Mouse (Mus musculus) heart, postnatal 0 days (tissue): ENCODE results near the gene Il22ra1. TPM values are rescaled to one million over a fixed set of nuclear protein-coding genes. Genes with fewer than 3 reads are reported as not detected.

Experiments used
- ATAC-seq: fragments of 200-750 bp; cut with Nextera tagmentation; 2 replicates; pipeline ENCODE4 v1.8.0; 2017; ENCODE audit warnings: low read depth, moderate number of reproducible peaks, moderate library complexity; ENCODE audit not compliant: insufficient read depth
- DNase-seq: peaks from one replicate; pipeline ENCODE4 v3.0.0-alpha.2; 2016; ENCODE audit warnings: low spot score
- H3K27ac ChIP-seq: fragments of 300-500 bp; sonication (generic); 2 replicates; pipeline ENCODE4 v1.5.1; 2014; ENCODE audit warnings: low read depth, mild to moderate bottlenecking
- H3K27me3 ChIP-seq: fragments of 300-500 bp; sonication (generic); 2 replicates; pipeline ENCODE4 v1.6.1; 2014; ENCODE audit warnings: low read length, mixed read lengths; ENCODE audit not compliant: control insufficient read depth, insufficient read depth
- H3K36me3 ChIP-seq: fragments of 300-500 bp; sonication (generic); replicated peaks from 2 replicates; pipeline ENCODE4 v1.6.1; 2014; ENCODE audit warnings: low read length, mixed read lengths; ENCODE audit not compliant: control insufficient read depth, insufficient read depth
- H3K4me1 ChIP-seq: fragments of 300-500 bp; sonication (generic); 2 replicates; pipeline ENCODE4 v1.6.1; 2014; ENCODE audit warnings: antibody characterized with exemption; ENCODE audit not compliant: control insufficient read depth, insufficient read depth
- H3K4me2 ChIP-seq: fragments of 300-500 bp; sonication (generic); 2 replicates; pipeline ENCODE4 v1.6.1; 2014; ENCODE audit warnings: low read depth, mild to moderate bottlenecking, low read length, moderate library complexity
- H3K4me3 ChIP-seq: fragments of 300-500 bp; sonication (generic); 2 replicates; pipeline ENCODE4 v1.5.1; 2014; ENCODE audit warnings: low read depth, low read length
- H3K9ac ChIP-seq: fragments of 300-500 bp; sonication (generic); replicated peaks from 2 replicates; pipeline ENCODE4 v1.6.1; 2014; ENCODE audit warnings: low read depth, low read length, mixed read lengths
- H3K9me3 ChIP-seq: fragments of 300-500 bp; sonication (generic); replicated peaks from 2 replicates; pipeline ENCODE4 v1.6.1; 2016; ENCODE audit warnings: low read length; ENCODE audit not compliant: control insufficient read depth
- CTCF ChIP-seq: IDR thresholded peaks from 2 replicates; pipeline ENCODE4 v1.5.1; 2016; ENCODE audit warnings: antibody characterized with exemption, control low read depth, low read depth
- EP300 ChIP-seq: IDR thresholded peaks from 2 replicates; pipeline ENCODE4 v1.6.1; 2016; ENCODE audit warnings: antibody characterized with exemption, low read depth
- WGBS: fragments of 180-500 bp; shearing (Covaris S2); extraction: QIAGEN DNeasy Blood & Tissue Kit; methylation state at CpG from one replicate; pipeline ENCODE4 v1.1.7; 2014; 5-methylcytosine and 5-hydroxymethylcytosine counted together
- polyA plus RNA-seq: library from polyadenylated mRNA; unstranded; fragments of >200 nt; fragmentation: Nextera tagmentation; extraction: Ambion mirVana; gene quantifications from 2 replicates; pipeline ENCODE4 v1.2.1, GENCODE M21; 2015
- total RNA-seq: library from RNA; depleted of rRNA; stranded (reverse); fragments of >200 nt; gene quantifications from 2 replicates; pipeline ENCODE4 v1.2.3, GENCODE M21; 2014; ENCODE audit warnings: low replicate concordance

The Il22ra1 gene
- total and polyA plus RNA-seq, 2 experiments from 2014 or later: not detected

- 38% methylated on average over 4 of the region's 4 CpGs for WGBS
- peak; percentile 19 for DNase-seq
Observed at GRCm38 (mm10) chr4:135758331-135758730, 30.4 kb downstream of the Il22ra1 start.

GRCm38 (mm10) chr4:135758825-135759224 lies 30.9 kb downstream of the Il22ra1 start:
- no peaks in the 10 kb centered on the region for H3K27me3 ChIP-seq
- H3K4me2 ChIP-seq: no peak overlapping the region
- no peak overlapping the region for H3K27ac ChIP-seq
- no peak overlapping the region for H3K9ac ChIP-seq
- H3K36me3 ChIP-seq: no peaks in the 10 kb centered on the region
- no peak for TF ChIP-seq CTCF
- TF ChIP-seq EP300: no peak
- 0 out of 2 replicates have a peak, but pooled peaks cover 6% of the 10 kb centered on the region for H3K4me1 ChIP-seq
- no peak overlapping the region for H3K4me3 ChIP-seq
- peaks cover 6% of the 10 kb centered on the region; the same call in 1 of the 2 replicates for H3K9me3 ChIP-seq
- DNase-seq (no peak), ATAC-seq (no peak)
- 37% methylated on average over 6 of the region's 6 CpGs for WGBS

More at GRCm38 (mm10) chr4:135758331-135758730, 30.4 kb downstream of the Il22ra1 start:
- Histone ChIP-seq H3K4me2 (no peak overlapping the region), H3K9me3 (peaks cover 6% of the 10 kb centered on the region; the same call in 1 of the 2 replicates), H3K27me3 (no peaks in the 10 kb centered on the region), H3K4me3 (no peak overlapping the region), H3K4me1 (0 out of 2 replicates have a peak, but pooled peaks cover 6% of the 10 kb centered on the region), H3K36me3 (no peaks in the 10 kb centered on the region), H3K9ac (no peak overlapping the region), H3K27ac (no peak overlapping the region)
- TF ChIP-seq CTCF: peak; percentile 52
- no peak for TF ChIP-seq EP300
- no peak for ATAC-seq

- Histone ChIP-seq H3K27me3 (no peaks in the 10 kb centered on the region), H3K4me2 (no peak within 1 kb of the TSS), H3K4me1 (0 out of 2 replicates have a peak, but pooled peaks cover 6% of the 10 kb centered on the region), H3K4me3 (no peak within 1 kb of the TSS), H3K27ac (no peak within 1 kb of the TSS), H3K36me3 (no peaks in the 10 kb centered on the region), H3K9me3 (no peaks in the 10 kb centered on the region), H3K9ac (no peak within 1 kb of the TSS)
- WGBS: 33% methylated on average over 10 of the region's 10 CpGs
- DNase-seq (no peak), ATAC-seq (no peak; the same call in 1 of the 2 replicates)
- TF ChIP-seq CTCF (no peak), EP300 (no peak)
Observed at GRCm38 (mm10) chr4:135759356-135759976, 31.5 kb downstream of the Il22ra1 start, which contains the start of gene Myom3. TSS of gene Myom3 (plus strand) at chr4:135759715.

- no peak overlapping the region for H3K9ac ChIP-seq
- H3K4me3 ChIP-seq: no peak overlapping the region
- 73% methylated on average over 8 of the region's 8 CpGs for WGBS
- no peak overlapping the region for H3K27ac ChIP-seq
- TF ChIP-seq EP300: no peak
- TF ChIP-seq CTCF: no peak
- no peak overlapping the region for H3K4me2 ChIP-seq
- DNase-seq: no peak
- H3K36me3 ChIP-seq: no peaks in the 10 kb centered on the region
- no peak for ATAC-seq
- no peaks in the 10 kb centered on the region for H3K9me3 ChIP-seq
- H3K27me3 ChIP-seq: no peaks in the 10 kb centered on the region
- 0 out of 2 replicates have a peak, but pooled peaks cover 6% of the 10 kb centered on the region for H3K4me1 ChIP-seq
Observed at GRCm38 (mm10) chr4:135761048-135761447, 33.1 kb downstream of the Il22ra1 start.

- no peak overlapping the region for H3K27ac ChIP-seq
- H3K4me3 ChIP-seq: no peak overlapping the region
- DNase-seq: no peak
- H3K27me3 ChIP-seq: no peaks in the 10 kb centered on the region
- H3K9me3 ChIP-seq: no peaks in the 10 kb centered on the region
- 0 out of 2 replicates have a peak, but pooled peaks cover 6% of the 10 kb centered on the region for H3K4me1 ChIP-seq
- ATAC-seq: no peak
- no peaks in the 10 kb centered on the region for H3K36me3 ChIP-seq
- no peak overlapping the region for H3K4me2 ChIP-seq
- H3K9ac ChIP-seq: no peak overlapping the region
- no peak for TF ChIP-seq EP300
- 79% methylated on average over 7 of the region's 7 CpGs for WGBS
Observed at GRCm38 (mm10) chr4:135761569-135761968, 33.6 kb downstream of the Il22ra1 start.
